Mouse (Mus musculus): ENCODE results near the gene Slc23a2. TPM values are rescaled to one million over a fixed set of nuclear protein-coding genes. Genes with fewer than 3 reads are reported as not detected.

The Slc23a2 gene
- total RNA-seq, 2 experiments from 2014 or later, result 142 to 162 TPM

- DNase-seq (ENCODE audit: extremely low spot score in 1 of 2, low spot score in 2 of 2), result no peak
- no peak for TF ChIP-seq CTCF (IDR thresholded peaks at IDR 0.05)
- Histone ChIP-seq H3K27ac (no peak overlapping the region; the same call in 1 of the 2 replicates), H3K4me3 (no peak overlapping the region)
- intact Hi-C loops (cut with DNase I), result no loop called here
Observed at GRCm38 (mm10) chr2:132131266-132131665, 13.6 kb downstream of the Slc23a2 start.

GRCm38 (mm10) chr2:132129980-132130379, 14.9 kb downstream of the Slc23a2 start:
- Histone ChIP-seq H3K27ac (no peak overlapping the region), H3K4me3 (no peak overlapping the region)
- DNase-seq (ENCODE audit: extremely low spot score in 1 of 2, low spot score in 2 of 2), result no peak
- intact Hi-C loops (cut with DNase I), result no loop called here
- TF ChIP-seq CTCF (IDR thresholded peaks at IDR 0.05), result no peak

- Histone ChIP-seq H3K4me3 (no peak overlapping the region), H3K27ac (no peak overlapping the region)
- DNase-seq (ENCODE audit: extremely low spot score in 1 of 2, low spot score in 2 of 2), result no peak
- TF ChIP-seq CTCF (IDR thresholded peaks at IDR 0.05), result no peak
- intact Hi-C loops (cut with DNase I), result no loop called here
Observed at GRCm38 (mm10) chr2:132129247-132129646, 15.7 kb downstream of the Slc23a2 start.

GRCm38 (mm10) chr2:132127904-132128303, 17.0 kb downstream of the Slc23a2 start:
- TF ChIP-seq CTCF (IDR thresholded peaks at IDR 0.05), result no peak
- intact Hi-C loops (cut with DNase I), result no loop called here
- DNase-seq (ENCODE audit: extremely low spot score in 1 of 2, low spot score in 2 of 2), result no peak
- no peak overlapping the region for H3K4me3 ChIP-seq
- no peak overlapping the region for H3K27ac ChIP-seq

- TF ChIP-seq CTCF (IDR thresholded peaks at IDR 0.05), result no peak
- intact Hi-C loops (cut with DNase I), result no loop called here
- no peak for DNase-seq (ENCODE audit: extremely low spot score in 1 of 2, low spot score in 2 of 2)
- Histone ChIP-seq H3K4me3 (no peak overlapping the region), H3K27ac (no peak overlapping the region)
Observed at GRCm38 (mm10) chr2:132126292-132126691, 18.6 kb downstream of the Slc23a2 start.

GRCm38 (mm10) chr2:132123063-132123462, 21.8 kb downstream of the Slc23a2 start:
- intact Hi-C loops (cut with DNase I), result no loop called here
- DNase-seq (ENCODE audit: extremely low spot score in 1 of 2, low spot score in 2 of 2), result no peak
- H3K27ac ChIP-seq, result no peak overlapping the region
- H3K4me3 ChIP-seq, result no peak overlapping the region
- TF ChIP-seq CTCF (IDR thresholded peaks at IDR 0.05), result no peak

GRCm38 (mm10) chr2:132121050-132121449, 23.9 kb downstream of the Slc23a2 start:
- no peak for DNase-seq (ENCODE audit: extremely low spot score in 1 of 2, low spot score in 2 of 2)
- Histone ChIP-seq H3K4me3 (no peak overlapping the region), H3K27ac (no peak overlapping the region)
- no peak; the same call in none of the 2 replicates for TF ChIP-seq CTCF (IDR thresholded peaks at IDR 0.05)
- intact Hi-C loops (cut with DNase I), result no loop called here

GRCm38 (mm10) chr2:132118646-132119045, 26.3 kb downstream of the Slc23a2 start:
- Histone ChIP-seq H3K4me3 (no peak overlapping the region), H3K27ac (no peak overlapping the region)
- DNase-seq (ENCODE audit: extremely low spot score in 1 of 2, low spot score in 2 of 2), result no peak
- intact Hi-C loops (cut with DNase I), result no loop called here
- TF ChIP-seq CTCF (IDR thresholded peaks at IDR 0.05), result no peak

- no peak overlapping the region for H3K27ac ChIP-seq
- DNase-seq (ENCODE audit: extremely low spot score in 1 of 2, low spot score in 2 of 2), result no peak
- no peak overlapping the region for H3K4me3 ChIP-seq
- TF ChIP-seq CTCF (IDR thresholded peaks at IDR 0.05), result no peak
- intact Hi-C loops (cut with DNase I), result no loop called here
Observed at GRCm38 (mm10) chr2:132115936-132116335, 29.0 kb downstream of the Slc23a2 start.

GRCm38 (mm10) chr2:132115344-132115743, 29.6 kb downstream of the Slc23a2 start:
- Histone ChIP-seq H3K27ac (no peak overlapping the region), H3K4me3 (no peak overlapping the region)
- intact Hi-C loops (cut with DNase I), result no loop called here
- TF ChIP-seq CTCF (IDR thresholded peaks at IDR 0.05), result no peak
- DNase-seq (ENCODE audit: extremely low spot score in 1 of 2, low spot score in 2 of 2), result no peak

- intact Hi-C loops (cut with DNase I), result no loop called here
- peak; percentile 72 for TF ChIP-seq CTCF (IDR thresholded peaks at IDR 0.05)
- Histone ChIP-seq H3K27ac (no peak overlapping the region), H3K4me3 (no peak overlapping the region)
- no peak for DNase-seq (ENCODE audit: extremely low spot score in 1 of 2, low spot score in 2 of 2)
Observed at GRCm38 (mm10) chr2:132113962-132114759, 30.7 kb downstream of the Slc23a2 start.

- no peak for DNase-seq (ENCODE audit: extremely low spot score in 1 of 2, low spot score in 2 of 2)
- no peak; the same call in 1 of the 2 replicates for TF ChIP-seq CTCF (IDR thresholded peaks at IDR 0.05)
- intact Hi-C loops (cut with DNase I), result no loop called here
Observed at GRCm38 (mm10) chr2:132112319-132112718, 32.6 kb downstream of the Slc23a2 start.

GRCm38 (mm10) chr2:132111905-132112304, 33.0 kb downstream of the Slc23a2 start:
- no peak for DNase-seq (ENCODE audit: extremely low spot score in 1 of 2, low spot score in 2 of 2)
- Histone ChIP-seq H3K4me3 (no peak overlapping the region), H3K27ac (peak overlapping the region; percentile 93)
- no peak for TF ChIP-seq CTCF (IDR thresholded peaks at IDR 0.05)
- intact Hi-C loops (cut with DNase I), result loop anchor here (1.0 to 2.0 kb wide), 2 partner anchors 130 to 291 kb away; no protein-coding TSS in a partner anchor

More at GRCm38 (mm10) chr2:132112319-132112718, 32.6 kb downstream of the Slc23a2 start:
- Histone ChIP-seq H3K4me3 (no peak overlapping the region), H3K27ac (peak overlapping the region; percentile 93; the same call in 1 of the 2 replicates)

Measured in left cerebral cortex, adult 2 months (tissue).